Mouse (Mus musculus) heart, embryonic 12.5 days (tissue): Measurements from ENCODE around the gene Sds. TPM values are rescaled to one million over a fixed set of nuclear protein-coding genes. Genes with fewer than 3 reads are reported as not detected.

ENCODE experiments used
- ATAC-seq: fragments of 200-750 bp; cut with Nextera tagmentation; 2 replicates; pipeline ENCODE4 v1.8.0; 2017; ENCODE audit warnings: moderate TSS enrichment, moderate library complexity; ENCODE audit not compliant: insufficient number of reproducible peaks, low FRiP score
- H3K27ac ChIP-seq: fragments of 300-500 bp; sonication (generic); 2 replicates; pipeline ENCODE4 v1.5.1; 2016; ENCODE audit warnings: mild to moderate bottlenecking, moderate library complexity; ENCODE audit not compliant: poor library complexity, severe bottlenecking
- H3K27me3 ChIP-seq: fragments of 300-500 bp; sonication (generic); replicated peaks from 2 replicates; pipeline ENCODE4 v1.6.1; 2016; ENCODE audit warnings: mild to moderate bottlenecking, moderate library complexity
- H3K36me3 ChIP-seq: fragments of 300-500 bp; sonication (generic); 2 replicates; pipeline ENCODE4 v1.6.1; 2016; ENCODE audit warnings: mild to moderate bottlenecking, moderate library complexity
- H3K4me1 ChIP-seq: fragments of 300-500 bp; sonication (generic); replicated peaks from 2 replicates; pipeline ENCODE4 v1.6.1; 2016; ENCODE audit warnings: mild to moderate bottlenecking
- H3K4me2 ChIP-seq: fragments of 300-500 bp; sonication (generic); 2 replicates; pipeline ENCODE4 v1.6.1; 2016; ENCODE audit warnings: mild to moderate bottlenecking, moderate library complexity
- H3K4me3 ChIP-seq: fragments of 300-500 bp; sonication (generic); 2 replicates; pipeline ENCODE4 v1.5.1; 2016; ENCODE audit warnings: mild to moderate bottlenecking
- H3K9ac ChIP-seq: fragments of 300-500 bp; sonication (generic); 2 replicates; pipeline ENCODE4 v1.6.1; 2016; ENCODE audit warnings: mild to moderate bottlenecking, moderate library complexity
- H3K9me3 ChIP-seq: fragments of 300-500 bp; sonication (generic); replicated peaks from 2 replicates; pipeline ENCODE4 v1.6.1; 2016; ENCODE audit warnings: mild to moderate bottlenecking, moderate library complexity
- WGBS: fragments of 180-500 bp; shearing (Covaris S2); methylation state at CpG from one replicate; pipeline ENCODE4 v1.1.7; 2016; 5-methylcytosine and 5-hydroxymethylcytosine counted together
- polyA plus RNA-seq: library from polyadenylated mRNA; unstranded; fragments of >200 nt; fragmentation: Nextera tagmentation; extraction: Ambion mirVana; gene quantifications from 2 replicates; pipeline ENCODE4 v1.2.1, GENCODE M21; 2016

Sds gene
- polyA plus RNA-seq, 1 experiment from 2014 or later = not detected

DNA sequence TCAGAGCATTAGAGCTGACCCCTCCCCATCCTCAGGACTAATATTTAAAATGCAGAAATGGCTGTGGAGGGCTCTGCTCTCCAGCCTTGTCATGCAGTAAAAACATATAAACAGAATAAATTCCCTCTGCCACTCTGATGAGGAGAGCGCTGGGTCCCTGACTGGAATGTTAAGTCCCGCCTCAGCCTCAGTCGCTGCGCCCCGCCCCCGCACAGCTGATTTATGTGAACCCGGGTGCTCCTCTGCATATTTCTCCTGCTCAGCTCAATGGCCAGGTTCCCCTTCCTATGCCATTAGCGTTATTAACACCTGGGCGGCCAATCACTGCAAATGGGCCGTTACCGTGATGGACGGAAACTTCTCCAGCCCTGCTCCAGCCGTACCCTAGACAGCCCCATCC, 29.0 kb upstream of the Sds start:
- Histone ChIP-seq H3K36me3 (no peaks in the 10 kb centered on the region), H3K4me2 (no peak overlapping the region), H3K4me1 (no peaks in the 10 kb centered on the region), H3K4me3 (no peak overlapping the region), H3K9ac (no peak overlapping the region), H3K27me3 (peaks cover 62% of the 10 kb centered on the region), H3K9me3 (no peaks in the 10 kb centered on the region), H3K27ac (no peak overlapping the region)
- WGBS = 32% methylated on average over 13 of the region's 13 CpGs
- ATAC-seq = no peak

DNA sequence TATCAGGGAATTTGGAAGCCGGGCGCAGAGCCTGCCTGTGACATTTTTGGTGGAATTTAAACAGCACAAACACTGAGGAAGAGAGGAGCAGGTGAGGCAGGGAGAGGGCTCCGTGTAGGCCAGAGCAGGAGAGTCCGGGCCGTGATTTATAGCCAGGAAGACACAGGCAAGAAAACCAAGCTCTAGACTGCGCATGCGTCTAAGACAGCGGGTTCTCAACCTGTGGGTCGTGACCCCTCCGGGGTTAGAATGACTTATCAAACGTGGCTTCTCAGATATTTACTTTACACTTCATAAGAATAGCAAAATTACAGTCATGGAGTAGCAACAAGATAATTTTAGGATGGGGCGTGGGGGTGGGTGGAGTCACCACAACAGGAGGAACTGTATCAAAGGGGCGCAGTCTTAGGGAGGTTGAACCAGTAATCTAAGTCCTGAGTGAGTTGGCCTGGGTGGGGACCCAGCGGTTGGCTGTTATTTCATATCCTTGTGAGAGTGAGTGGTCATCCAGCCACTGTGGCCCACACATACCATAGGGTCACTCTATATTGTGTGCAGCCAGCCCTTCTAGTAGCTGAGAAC, 21.5 kb upstream of the Sds start:
- Histone ChIP-seq H3K9me3 (no peaks in the 10 kb centered on the region), H3K4me1 (0 out of 2 replicates have a peak, but pooled peaks cover 6% of the 10 kb centered on the region), H3K27me3 (peaks cover 47% of the 10 kb centered on the region), H3K9ac (no peak overlapping the region), H3K4me2 (no peak overlapping the region), H3K4me3 (no peak overlapping the region), H3K27ac (no peak overlapping the region), H3K36me3 (no peaks in the 10 kb centered on the region)
- ATAC-seq = peak; percentile 29; the same call in 1 of the 2 replicates
- 65% methylated on average over 14 of the region's 14 CpGs for WGBS

GRCm38 (mm10) chr5:120456253-120456652, 20.1 kb upstream of the Sds start:
- Histone ChIP-seq H3K27ac (no peak overlapping the region), H3K9ac (no peak overlapping the region), H3K36me3 (no peaks in the 10 kb centered on the region), H3K4me3 (no peak overlapping the region), H3K4me1 (0 out of 2 replicates have a peak, but pooled peaks cover 6% of the 10 kb centered on the region), H3K27me3 (peaks cover 56% of the 10 kb centered on the region), H3K4me2 (no peak overlapping the region), H3K9me3 (no peaks in the 10 kb centered on the region)
- ATAC-seq = no peak
- WGBS = 13% methylated on average over 1 of the region's 1 CpGs

- ATAC-seq = no peak
- H3K27me3 ChIP-seq = peaks cover 59% of the 10 kb centered on the region
Measured at GRCm38 (mm10) chr5:120456841-120457554, 19.3 kb upstream of the Sds start.

GRCm38 (mm10) chr5:120457628-120458027, 18.7 kb upstream of the Sds start:
- H3K27me3 ChIP-seq = peaks cover 65% of the 10 kb centered on the region
- no peak overlapping the region for H3K27ac ChIP-seq
- no peak for ATAC-seq
- H3K4me2 ChIP-seq = no peak overlapping the region
- H3K4me3 ChIP-seq = no peak overlapping the region
- 4% methylated on average over 9 of the region's 9 CpGs for whole genome bisulfite sequencing
- no peak overlapping the region for H3K9ac ChIP-seq
- peaks cover 6% of the 10 kb centered on the region; the same call in 1 of the 2 replicates for H3K4me1 ChIP-seq
- H3K36me3 ChIP-seq = no peaks in the 10 kb centered on the region
- H3K9me3 ChIP-seq = no peaks in the 10 kb centered on the region

More at GRCm38 (mm10) chr5:120456841-120457554, 19.3 kb upstream of the Sds start:
- H3K4me1 ChIP-seq = peaks cover 6% of the 10 kb centered on the region; the same call in 1 of the 2 replicates
- no peaks in the 10 kb centered on the region for H3K36me3 ChIP-seq
- no peak overlapping the region for H3K4me2 ChIP-seq
- no peak overlapping the region for H3K27ac ChIP-seq
- H3K9me3 ChIP-seq = no peaks in the 10 kb centered on the region
- H3K9ac ChIP-seq = no peak overlapping the region
- no peak overlapping the region for H3K4me3 ChIP-seq
- WGBS = 46% methylated on average over 7 of the region's 7 CpGs

DNA sequence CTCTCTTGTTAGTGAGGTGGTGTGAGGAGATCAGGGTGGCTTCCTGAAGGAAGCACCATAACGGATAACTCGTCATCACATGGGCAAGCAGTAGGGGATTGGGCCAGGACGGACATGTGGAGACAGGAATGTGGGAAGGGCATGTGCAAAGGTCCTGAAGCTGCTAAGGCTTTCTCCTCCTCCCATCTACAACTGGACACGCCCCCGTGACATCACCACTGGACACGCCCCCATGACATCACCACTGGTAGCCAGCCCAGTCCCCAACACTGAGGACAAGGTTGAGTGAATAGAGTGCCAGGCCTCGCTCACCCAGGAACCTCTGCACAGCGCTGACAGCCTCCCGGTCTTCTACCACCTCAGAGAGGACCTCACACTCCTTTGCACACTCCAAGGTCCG, 17.2 kb upstream of the Sds start:
- H3K4me3 ChIP-seq = no peak overlapping the region
- peaks cover under 1% of the 10 kb centered on the region; the same call in 1 of the 2 replicates for H3K9me3 ChIP-seq
- WGBS = 65% methylated on average over 10 of the region's 10 CpGs
- H3K9ac ChIP-seq = no peak overlapping the region
- no peak overlapping the region for H3K4me2 ChIP-seq
- H3K27ac ChIP-seq = no peak overlapping the region
- ATAC-seq = no peak
- H3K27me3 ChIP-seq = peaks cover 70% of the 10 kb centered on the region
- H3K36me3 ChIP-seq = no peaks in the 10 kb centered on the region
- peaks cover 6% of the 10 kb centered on the region; the same call in 1 of the 2 replicates for H3K4me1 ChIP-seq

DNA sequence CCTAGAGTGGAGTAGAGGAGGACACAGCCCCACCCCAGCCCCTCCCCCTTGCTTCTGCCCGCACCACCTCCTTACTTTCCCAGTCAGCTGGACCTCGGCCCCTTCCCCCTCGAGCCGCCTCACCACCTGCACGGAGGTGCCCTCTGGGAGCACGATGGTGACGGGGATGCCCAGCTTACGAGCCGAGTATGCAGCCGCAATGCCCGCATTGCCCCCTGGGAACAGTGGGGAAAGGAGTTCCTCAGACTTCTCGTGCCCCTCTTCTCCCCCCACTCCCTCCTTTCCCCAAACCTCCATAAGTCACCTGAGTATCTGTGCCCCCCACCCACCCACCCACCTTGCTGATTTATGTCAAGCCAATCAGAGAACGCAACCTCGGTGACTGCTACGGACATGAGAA, 14.4 kb upstream of the Sds start:
- Histone ChIP-seq H3K4me2 (no peak overlapping the region), H3K36me3 (no peaks in the 10 kb centered on the region), H3K9ac (no peak overlapping the region), H3K27ac (no peak overlapping the region), H3K9me3 (peaks cover 10% of the 10 kb centered on the region), H3K4me1 (peaks cover 16% of the 10 kb centered on the region), H3K27me3 (peaks cover 46% of the 10 kb centered on the region), H3K4me3 (no peak overlapping the region)
- no peak for ATAC-seq
- 68% methylated on average over 15 of the region's 15 CpGs for WGBS

- Histone ChIP-seq H3K9me3 (peaks cover 10% of the 10 kb centered on the region), H3K36me3 (no peaks in the 10 kb centered on the region), H3K9ac (no peak overlapping the region), H3K27ac (no peak overlapping the region), H3K4me3 (no peak overlapping the region), H3K4me1 (peaks cover 10% of the 10 kb centered on the region), H3K4me2 (no peak overlapping the region), H3K27me3 (peaks cover 38% of the 10 kb centered on the region)
- no peak for ATAC-seq
- WGBS = 75% methylated on average over 4 of the region's 4 CpGs
Measured at GRCm38 (mm10) chr5:120464321-120464720, 12.0 kb upstream of the Sds start.

DNA sequence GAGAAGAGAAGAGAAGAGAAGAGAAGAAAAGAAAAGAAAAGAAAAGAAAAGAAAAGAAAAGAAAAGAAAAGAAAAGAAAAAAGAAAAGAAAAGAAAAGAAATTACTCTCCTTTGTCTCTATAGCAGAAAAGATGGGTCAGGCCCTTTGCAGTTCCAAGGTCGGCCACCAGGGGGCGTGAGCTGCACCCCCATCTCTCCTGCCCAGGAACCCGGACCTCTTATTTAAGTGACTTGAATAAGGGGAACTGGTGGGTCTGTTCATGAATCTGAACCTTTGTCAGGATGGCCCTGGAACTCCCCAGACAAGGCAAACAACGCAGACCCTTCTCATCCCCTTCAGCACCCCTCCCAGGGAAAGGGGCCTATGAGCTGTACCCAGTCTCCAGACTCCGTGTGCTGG, 11.3 kb upstream of the Sds start:
- no peak overlapping the region for H3K4me2 ChIP-seq
- no peak for ATAC-seq
- H3K27ac ChIP-seq = no peak overlapping the region
- H3K27me3 ChIP-seq = peaks cover 31% of the 10 kb centered on the region
- no peaks in the 10 kb centered on the region for H3K36me3 ChIP-seq
- WGBS = 47% methylated on average over 5 of the region's 5 CpGs
- H3K4me3 ChIP-seq = no peak overlapping the region
- no peak overlapping the region for H3K9ac ChIP-seq
- H3K4me1 ChIP-seq = peaks cover 10% of the 10 kb centered on the region
- H3K9me3 ChIP-seq = peaks cover 10% of the 10 kb centered on the region

GRCm38 (mm10) chr5:120465860-120466259, 10.5 kb upstream of the Sds start:
- WGBS = 43% methylated on average over 6 of the region's 6 CpGs
- Histone ChIP-seq H3K9me3 (peaks cover 10% of the 10 kb centered on the region), H3K4me1 (peaks cover 10% of the 10 kb centered on the region), H3K4me3 (no peak overlapping the region), H3K27ac (no peak overlapping the region), H3K4me2 (no peak overlapping the region), H3K9ac (no peak overlapping the region), H3K27me3 (peaks cover 23% of the 10 kb centered on the region), H3K36me3 (no peaks in the 10 kb centered on the region)
- ATAC-seq = peak; percentile 54

DNA sequence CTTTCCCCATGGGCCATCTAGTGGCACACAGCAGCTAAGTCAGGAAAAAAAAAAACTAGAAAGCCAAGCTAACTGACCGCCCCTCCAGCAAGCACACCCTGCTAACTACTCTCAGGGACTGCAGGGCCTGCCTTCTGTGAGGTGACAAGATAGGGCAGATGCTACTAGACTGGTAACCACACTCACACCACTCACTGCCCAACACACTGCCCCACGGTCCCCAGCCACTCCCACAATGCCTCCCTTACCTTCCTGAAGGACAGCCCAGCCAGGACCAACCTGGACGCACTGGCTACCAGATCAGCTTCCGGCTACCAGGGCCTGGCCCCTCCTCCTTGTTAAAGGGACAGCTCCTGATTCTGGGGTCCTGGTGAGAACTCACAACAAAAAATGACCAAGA, 9.3 kb upstream of the Sds start:
- Histone ChIP-seq H3K27ac (no peak overlapping the region), H3K9me3 (peaks cover 10% of the 10 kb centered on the region), H3K4me1 (peaks cover 10% of the 10 kb centered on the region), H3K4me3 (peak overlapping the region; percentile 47), H3K9ac (peak overlapping the region; percentile 57), H3K27me3 (peaks cover 14% of the 10 kb centered on the region), H3K36me3 (no peaks in the 10 kb centered on the region), H3K4me2 (peak overlapping the region; percentile 62)
- no peak for ATAC-seq
- 11% methylated on average over 4 of the region's 4 CpGs for WGBS
